Mouse (Mus musculus) CH12.LX (cell line): Measurements from ENCODE around the gene Cacna1c.

Source experiments
- CTCF ChIP-seq, 2 experiments: IDR thresholded peaks in 1 of 2; conservative IDR thresholded peaks in 1 of 2; 2 replicates each; pipeline ENCODE4 v1.5.1; 2011 to 2012; ENCODE audit warnings: low read depth in 2 of 2, low read length in 2 of 2, improper control_type of control experiment in 1 of 2, inconsistent platforms in 1 of 2, mild to moderate bottlenecking in 1 of 2, moderate library complexity in 1 of 2
- E2F4 ChIP-seq: IDR thresholded peaks from 2 replicates; pipeline ENCODE4 v1.6.1; 2011; ENCODE audit warnings: low read depth, low read length, improper control_type of control experiment; ENCODE audit not compliant: insufficient replicate concordance
- JUN ChIP-seq: IDR thresholded peaks from 2 replicates; pipeline ENCODE4 v1.6.1; 2011; ENCODE audit warnings: low read depth, mild to moderate bottlenecking, low read length, improper control_type of control experiment, moderate library complexity; ENCODE audit not compliant: insufficient read depth
- MAX ChIP-seq: IDR thresholded peaks from 2 replicates; pipeline ENCODE4 v1.6.1; 2011; ENCODE audit warnings: low read length, improper control_type of control experiment
- PAX5 ChIP-seq: IDR thresholded peaks from 2 replicates; pipeline ENCODE4 v1.6.1; 2012; ENCODE audit warnings: low read length, inconsistent platforms, mixed read lengths
- SIN3A ChIP-seq: IDR thresholded peaks from 2 replicates; pipeline ENCODE4 v1.6.1; 2012; ENCODE audit warnings: low read length, improper control_type of control experiment, inconsistent platforms
- ZC3H11A ChIP-seq: IDR thresholded peaks from 2 replicates; pipeline ENCODE4 v1.6.1; 2012; ENCODE audit warnings: low read depth, mild to moderate bottlenecking, inconsistent platforms, low read length, improper control_type of control experiment
- ZKSCAN1 ChIP-seq: IDR thresholded peaks from 2 replicates; pipeline ENCODE4 v1.6.1; 2012; ENCODE audit warnings: low read depth, inconsistent platforms, low read length, improper control_type of control experiment, borderline replicate concordance

DNA sequence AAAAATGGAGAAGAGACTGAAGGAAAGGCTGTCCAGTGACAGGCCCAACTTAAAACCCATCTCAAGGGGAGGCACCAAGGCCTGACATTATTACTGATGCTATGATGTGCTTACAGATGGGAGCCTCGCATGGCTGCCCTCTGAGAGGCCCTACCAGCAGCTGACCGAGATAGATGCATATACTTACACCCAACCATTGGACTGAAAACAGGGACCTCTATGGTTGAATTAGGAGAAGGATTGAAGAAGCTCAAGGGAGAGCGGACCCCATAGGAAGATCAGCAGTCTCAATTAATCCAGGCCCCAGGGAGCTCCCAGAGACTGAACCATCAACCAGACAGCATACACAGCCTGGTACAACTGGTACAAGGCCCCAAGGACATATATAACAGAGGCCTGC lies 628.4 kb downstream of the Cacna1c start:
- TF ChIP-seq PAX5 (no peak), SIN3A (no peak), CTCF (conservative IDR thresholded peaks at IDR 0.05 in 1 of 2, IDR thresholded peaks at IDR 0.05 in 1 of 2; ENCODE audit: low read depth in 2 of 2, low read length in 2 of 2) (no peak), E2F4 (no peak), ZKSCAN1 (no peak), JUN (no peak), MAX (no peak), ZC3H11A (no peak)
